7 mouse cellular contexts compared by ENCODE assay signal in genomic region chr4:154334699-154335402, GRCm38 (mm10). TPM values are rescaled to one million over a fixed set of nuclear protein-coding genes. Genes with fewer than 3 reads are reported as not detected.
DNase-seq lines count a peak whose midpoint lies in the region; ATAC-seq and TF ChIP-seq lines count a peak whose summit lies in the region.

No protein-coding gene starts in this region.

- no peaks in the 10 kb centered on the region for H3K9me3 ChIP-seq in E14TG2a.4 (ENCODE audit: low read length)
- H3K9me3 ChIP-seq in embryonic facial prominence, embryonic 10.5 days, result no peaks in the 10 kb centered on the region
- no peaks in the 10 kb centered on the region for H3K9me3 ChIP-seq in liver, embryonic 13.5 days (replicated peaks)
- H3K9me3 ChIP-seq in neural tube, embryonic 14.5 days (ENCODE audit: control insufficient read depth, low read length), result no peaks in the 10 kb centered on the region

- H3K27me3 ChIP-seq in E14TG2a.4 (ENCODE audit: insufficient read depth, low read length), result peaks cover 75% of the 10 kb centered on the region
- H3K27me3 ChIP-seq in embryonic facial prominence, embryonic 10.5 days (replicated peaks; ENCODE audit: low read depth, poor library complexity, severe bottlenecking), result peaks cover 86% of the 10 kb centered on the region
- H3K27me3 ChIP-seq in liver, embryonic 13.5 days, result no peaks in the 10 kb centered on the region
- H3K27me3 ChIP-seq in neural tube, embryonic 14.5 days (ENCODE audit: control insufficient read depth, insufficient read depth, low read length), result 0 out of 2 replicates have a peak, but pooled peaks cover 3% of the 10 kb centered on the region

- ATAC-seq in liver, embryonic 13.5 days (ENCODE audit: low read depth), result peak; percentile 80
- ATAC-seq in neural tube, embryonic 14.5 days (ENCODE audit: low read depth), result no peak

- H3K4me2 ChIP-seq in liver, embryonic 13.5 days, result peak overlapping the region; percentile 59
- peak overlapping the region; percentile 38 for H3K4me2 ChIP-seq in neural tube, embryonic 14.5 days (ENCODE audit: low read depth, low read length)

- 62% methylated on average over 48 of the region's 48 CpGs for WGBS in embryonic facial prominence, embryonic 10.5 days
- 49% methylated on average over 48 of the region's 48 CpGs for WGBS in liver, embryonic 13.5 days (ENCODE audit: insufficient replicate concordance)
- 72% methylated on average over 44 of the region's 48 CpGs for WGBS in neural tube, embryonic 14.5 days

- peak overlapping the region; percentile 52 for H3K4me3 ChIP-seq in E14TG2a.4 (replicated peaks; ENCODE audit: low read length)
- peak overlapping the region; percentile 27; the same call in 1 of the 2 replicates for H3K4me3 ChIP-seq in embryonic facial prominence, embryonic 10.5 days
- peak overlapping the region; percentile 39 for H3K4me3 ChIP-seq in liver, embryonic 13.5 days (replicated peaks)
- H3K4me3 ChIP-seq in neural tube, embryonic 14.5 days (ENCODE audit: low read depth, low read length), result no peak overlapping the region; the same call in 1 of the 2 replicates

- intact Hi-C loops in heart, postnatal 14 days (cut with DNase I), result no loop called here

- peak overlapping the region; percentile 85 for H3K27ac ChIP-seq in embryonic facial prominence, embryonic 10.5 days (replicated peaks)
- H3K27ac ChIP-seq in liver, embryonic 13.5 days, result no peak overlapping the region
- H3K27ac ChIP-seq in neural tube, embryonic 14.5 days (ENCODE audit: low read depth, low read length), result no peak overlapping the region

- H3K9ac ChIP-seq in liver, embryonic 13.5 days, result 0 out of 2 replicates have a peak overlapping the region, but pooled peaks have one; percentile 36
- no peak overlapping the region for H3K9ac ChIP-seq in neural tube, embryonic 14.5 days (replicated peaks; ENCODE audit: low read depth, low read length)

- DNase-seq in adrenal gland, adult 2 months, result peak; percentile 30
- DNase-seq in embryonic facial prominence, embryonic 10.5 days (ENCODE audit: low spot score), result peak; percentile 59
- DNase-seq in heart, postnatal 14 days, result peak; percentile 59 to 61
- peak; percentile 57 for DNase-seq in liver, embryonic 13.5 days
- DNase-seq in urinary bladder, adult 2 months (ENCODE audit: low spot score), result no peak

- no peak for TF ChIP-seq CTCF in E14TG2a.4 (conservative IDR thresholded peaks at IDR 0.05; ENCODE audit: low read length)

- H3K4me1 ChIP-seq in E14TG2a.4 (replicated peaks; ENCODE audit: low read depth, low read length), result peaks cover 52% of the 10 kb centered on the region
- peaks cover 79% of the 10 kb centered on the region for H3K4me1 ChIP-seq in embryonic facial prominence, embryonic 10.5 days
- H3K4me1 ChIP-seq in liver, embryonic 13.5 days (replicated peaks), result peaks cover 14% of the 10 kb centered on the region
- peaks cover 25% of the 10 kb centered on the region for H3K4me1 ChIP-seq in neural tube, embryonic 14.5 days (ENCODE audit: control insufficient read depth, insufficient read depth, low read length)

- no peaks in the 10 kb centered on the region for H3K36me3 ChIP-seq in E14TG2a.4 (ENCODE audit: insufficient read depth, low read length)
- H3K36me3 ChIP-seq in embryonic facial prominence, embryonic 10.5 days (replicated peaks), result peaks cover 63% of the 10 kb centered on the region
- no peaks in the 10 kb centered on the region for H3K36me3 ChIP-seq in liver, embryonic 13.5 days
- no peaks in the 10 kb centered on the region for H3K36me3 ChIP-seq in neural tube, embryonic 14.5 days (ENCODE audit: control insufficient read depth, insufficient read depth, low read length)

RNA-seq across cellular contexts. Expression of gene B230104I21Rik, which starts 1.1 kb away (rescaled TPM):
- not detected for total RNA-seq in adrenal gland, adult 2 months (2021)
- not detected in 2 replicates for polyA plus RNA-seq in adrenal gland, adult 2 months (2012; rRNA removed)
- polyA plus RNA-seq in embryonic facial prominence, embryonic 10.5 days (2016; fragmentation: Nextera tagmentation; extraction: Ambion mirVana), result not detected in 2 replicates
- not detected for total RNA-seq in heart, postnatal 14 days (2021)
- polyA plus RNA-seq in liver, embryonic 13.5 days (2015; fragmentation: Nextera tagmentation; extraction: Ambion mirVana), result not detected in 2 replicates
- not detected in 2 replicates for polyA plus RNA-seq in neural tube, embryonic 14.5 days (2014; fragmentation: Nextera tagmentation; extraction: Ambion mirVana)
- polyA plus RNA-seq in urinary bladder, adult 2 months (2012; rRNA removed), result not detected in 2 replicates

RNA-seq across cellular contexts. Expression of gene Arhgef16, which starts 33.4 kb away (rescaled TPM):
- total RNA-seq in adrenal gland, adult 2 months (2021), result under 1 TPM; 0.46 to 0.59 TPM
- 0.27 and 0.49 TPM in 2 replicates for polyA plus RNA-seq in adrenal gland, adult 2 months (2012; rRNA removed)
- polyA plus RNA-seq in embryonic facial prominence, embryonic 10.5 days (2016; fragmentation: Nextera tagmentation; extraction: Ambion mirVana), result 9.9 and 10.3 TPM in 2 replicates
- under 1 TPM; 0.65 to 0.71 TPM for total RNA-seq in heart, postnatal 14 days (2021)
- 4.2 and 5.0 TPM in 2 replicates for polyA plus RNA-seq in liver, embryonic 13.5 days (2015; fragmentation: Nextera tagmentation; extraction: Ambion mirVana)
- polyA plus RNA-seq in neural tube, embryonic 14.5 days (2014; fragmentation: Nextera tagmentation; extraction: Ambion mirVana), result 0.46 and 0.62 TPM in 2 replicates
- polyA plus RNA-seq in urinary bladder, adult 2 months (2012; rRNA removed), result 10.9 and 11.4 TPM in 2 replicates
